Mouse (Mus musculus) layer of hippocampus, adult 11-12 months (tissue): ENCODE measurements around the gene Epb41l3.
"Not testable (repeated sequence)": the region's sequence is repeated elsewhere in the genome, so short reads cannot be mapped to it uniquely, and the experiment has no call there.

ENCODE experiments used
- DNase-seq: peaks from one replicate; pipeline ENCODE4 v3.0.0; 2022; ENCODE audit warnings: low spot score

The Epb41l3 gene

DNA sequence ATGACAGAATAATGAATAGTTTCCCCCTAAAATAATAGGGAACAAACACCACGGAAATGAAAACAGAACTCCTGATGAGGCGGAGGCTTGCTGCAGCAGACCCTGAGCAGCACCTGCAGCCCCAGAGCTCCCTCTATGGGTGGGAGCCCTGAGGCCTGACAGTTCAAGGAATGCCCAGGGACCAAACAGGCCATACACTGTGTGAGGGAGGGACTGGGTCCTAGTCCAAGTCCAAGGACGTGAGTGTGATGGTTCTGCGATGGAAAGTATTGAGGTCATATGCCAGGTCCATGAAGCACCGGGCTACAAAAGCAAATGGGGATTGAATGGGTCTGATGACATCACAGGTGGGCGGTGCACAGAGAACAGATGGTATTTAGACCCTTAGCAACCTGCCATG, 33.7 kb downstream of the Epb41l3 start:
- DNase-seq, result no peak

DNA sequence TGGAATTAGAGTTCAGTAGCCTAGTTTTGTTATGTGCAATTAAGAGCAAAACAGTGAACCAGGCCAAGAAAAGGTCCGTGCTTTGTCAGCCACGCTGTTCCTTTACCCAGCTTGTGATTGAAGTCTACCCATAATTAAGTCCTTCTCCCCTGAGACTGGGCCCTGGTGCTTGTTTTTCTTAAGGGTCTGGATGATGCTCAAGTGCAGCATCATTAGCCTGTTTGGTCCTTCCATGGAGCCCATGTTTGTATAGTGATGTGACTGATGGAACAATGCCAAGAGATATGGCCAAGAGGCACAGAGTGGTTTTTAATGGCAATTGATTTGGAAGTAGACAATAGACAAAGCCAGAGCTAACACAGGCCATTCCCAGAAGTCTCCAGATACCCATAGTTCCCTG, 36.7 kb downstream of the Epb41l3 start:
- no peak for DNase-seq

DNA sequence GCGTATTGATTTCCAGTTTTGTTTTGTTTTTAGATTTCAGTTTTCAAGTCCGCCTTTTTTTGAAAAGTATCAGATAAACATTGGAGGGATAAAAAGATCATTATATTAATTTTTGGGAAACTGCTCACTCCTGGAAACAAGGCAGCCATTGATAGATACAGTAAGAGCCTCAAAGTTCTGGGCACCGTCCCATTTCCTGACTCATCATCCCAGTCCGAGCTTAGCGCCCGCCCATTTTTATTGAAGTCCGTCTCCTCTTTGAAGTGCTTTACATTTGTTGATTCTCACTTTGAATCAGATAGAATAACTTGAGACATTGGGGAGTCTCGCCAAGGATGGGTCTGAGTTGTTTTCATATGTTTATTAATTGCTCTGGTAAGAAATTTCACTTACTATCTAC, 43.7 kb downstream of the Epb41l3 start:
- no peak for DNase-seq

DNA sequence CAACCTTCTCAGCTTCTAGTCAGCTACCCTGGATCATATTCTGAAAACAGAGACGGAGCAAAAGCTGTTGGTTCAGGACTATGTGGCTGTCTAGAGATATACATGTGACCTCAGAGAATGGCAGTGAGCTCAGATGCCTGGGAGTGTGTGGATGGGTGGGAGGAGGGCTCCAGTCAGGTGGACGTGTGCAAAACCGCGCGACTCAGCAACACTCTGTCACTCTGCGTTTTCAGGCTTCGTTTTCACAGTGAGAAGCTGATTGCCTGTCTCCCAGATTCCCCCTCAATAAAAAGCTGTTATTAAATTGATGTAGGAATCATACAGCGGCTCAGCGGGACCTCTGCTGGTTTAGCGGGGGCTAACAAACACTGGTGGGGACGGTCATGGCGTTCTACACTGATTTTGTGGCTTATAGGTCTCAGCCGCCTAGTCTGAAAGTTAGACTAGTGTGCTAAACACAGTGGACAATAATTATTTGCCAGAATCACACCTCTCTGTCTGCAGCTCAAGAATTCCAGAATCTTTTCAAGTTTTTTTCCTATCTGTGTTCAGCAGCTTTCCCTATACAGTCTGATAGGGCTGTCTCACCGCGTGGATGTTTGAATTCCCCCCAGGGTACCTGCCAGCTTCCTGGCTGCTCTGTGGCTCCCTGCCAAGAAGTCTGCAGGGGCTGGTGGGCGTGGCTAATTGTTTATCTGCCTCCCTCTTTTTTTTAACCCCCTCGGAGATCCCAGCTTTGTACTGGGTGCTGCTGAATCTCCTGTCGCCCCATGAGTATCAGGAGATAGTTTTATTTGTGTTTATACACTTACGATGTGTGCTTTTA, 45.3 kb downstream of the Epb41l3 start:
- no peak for DNase-seq

DNA sequence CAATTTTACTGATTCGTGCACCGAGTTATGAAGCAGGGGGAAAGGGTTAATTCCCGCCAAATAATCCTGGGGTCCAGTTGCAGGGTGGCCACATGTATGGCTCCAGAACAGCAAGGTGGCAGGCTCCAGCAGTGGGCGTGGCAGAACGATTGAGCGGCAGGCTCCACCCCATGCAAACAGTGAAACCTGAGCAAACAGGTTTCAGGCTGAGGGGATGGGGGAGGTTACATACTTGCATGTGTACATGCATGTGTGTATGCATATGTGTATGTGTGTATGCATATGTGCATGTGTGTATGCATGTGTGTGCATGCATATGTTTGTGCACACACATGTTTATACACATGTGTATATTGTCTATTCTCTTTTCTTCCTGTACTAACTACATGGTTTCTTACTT, 46.9 kb downstream of the Epb41l3 start:
- DNase-seq, result not testable (repeated sequence)

GRCm38 (mm10) chr17:69127436-69127835, 52.0 kb downstream of the Epb41l3 start:
- DNase-seq, result no peak

GRCm38 (mm10) chr17:69127981-69128380, 52.5 kb downstream of the Epb41l3 start:
- DNase-seq, result no peak

- DNase-seq, result no peak
These were observed 54.0 kb downstream of the Epb41l3 start for GRCm38 (mm10) chr17:69129434-69129833.

GRCm38 (mm10) chr17:69143017-69143416, 67.5 kb downstream of the Epb41l3 start:
- DNase-seq, result no peak

GRCm38 (mm10) chr17:69150826-69151225, 75.3 kb downstream of the Epb41l3 start:
- DNase-seq, result no peak

GRCm38 (mm10) chr17:69151281-69151680, 75.8 kb downstream of the Epb41l3 start:
- no peak for DNase-seq

DNA sequence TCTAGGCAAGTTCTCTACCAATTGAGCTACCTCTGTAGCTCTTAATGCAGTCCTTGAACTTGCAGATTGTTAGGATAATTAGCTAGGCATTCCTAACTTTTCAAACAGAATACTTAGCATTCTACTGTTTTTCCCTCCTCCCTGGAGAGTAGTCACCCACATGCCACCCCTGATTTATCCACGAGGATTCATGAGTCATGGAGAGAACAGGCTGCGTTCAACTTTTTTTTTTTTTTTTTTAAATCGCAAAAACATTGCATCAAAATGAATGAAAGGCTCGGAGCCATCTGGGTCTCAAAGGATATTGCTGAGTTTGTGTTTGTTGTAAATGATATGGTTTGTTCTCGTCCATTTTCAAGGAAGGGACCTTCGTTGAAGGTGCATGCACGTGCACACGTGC, 79.6 kb downstream of the Epb41l3 start:
- peak; percentile 28 for DNase-seq

DNA sequence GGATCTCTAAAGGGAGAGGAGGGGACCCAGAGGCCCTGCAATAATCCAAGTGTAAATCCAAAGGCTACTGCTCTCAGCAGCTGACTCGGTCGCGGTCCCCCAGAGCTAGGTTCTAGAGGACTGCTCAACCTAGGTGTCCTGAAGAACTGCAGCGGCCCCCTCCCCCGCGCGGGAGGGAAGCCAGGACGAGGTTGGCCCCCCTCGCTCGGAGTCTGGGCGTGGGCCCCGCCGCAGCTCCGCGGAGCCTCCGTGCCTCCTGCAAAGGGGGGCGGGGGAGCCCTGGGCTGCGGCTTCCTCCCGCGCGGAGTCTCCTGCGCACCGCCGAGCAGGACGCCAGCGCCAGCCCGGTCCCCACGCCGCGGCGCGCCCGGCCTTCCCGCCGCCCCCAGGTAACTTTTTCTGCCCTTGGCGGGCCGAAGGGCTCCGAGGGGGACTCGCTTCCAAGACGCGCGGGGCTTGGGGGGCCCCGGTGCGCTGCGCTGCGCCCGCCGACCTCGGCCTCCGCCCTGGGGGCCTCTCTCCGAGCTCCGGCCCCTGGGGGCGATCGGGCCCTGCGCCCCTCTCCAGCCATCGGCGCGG, 81.1 kb downstream of the Epb41l3 start:
- peak; percentile 54 for DNase-seq

DNA sequence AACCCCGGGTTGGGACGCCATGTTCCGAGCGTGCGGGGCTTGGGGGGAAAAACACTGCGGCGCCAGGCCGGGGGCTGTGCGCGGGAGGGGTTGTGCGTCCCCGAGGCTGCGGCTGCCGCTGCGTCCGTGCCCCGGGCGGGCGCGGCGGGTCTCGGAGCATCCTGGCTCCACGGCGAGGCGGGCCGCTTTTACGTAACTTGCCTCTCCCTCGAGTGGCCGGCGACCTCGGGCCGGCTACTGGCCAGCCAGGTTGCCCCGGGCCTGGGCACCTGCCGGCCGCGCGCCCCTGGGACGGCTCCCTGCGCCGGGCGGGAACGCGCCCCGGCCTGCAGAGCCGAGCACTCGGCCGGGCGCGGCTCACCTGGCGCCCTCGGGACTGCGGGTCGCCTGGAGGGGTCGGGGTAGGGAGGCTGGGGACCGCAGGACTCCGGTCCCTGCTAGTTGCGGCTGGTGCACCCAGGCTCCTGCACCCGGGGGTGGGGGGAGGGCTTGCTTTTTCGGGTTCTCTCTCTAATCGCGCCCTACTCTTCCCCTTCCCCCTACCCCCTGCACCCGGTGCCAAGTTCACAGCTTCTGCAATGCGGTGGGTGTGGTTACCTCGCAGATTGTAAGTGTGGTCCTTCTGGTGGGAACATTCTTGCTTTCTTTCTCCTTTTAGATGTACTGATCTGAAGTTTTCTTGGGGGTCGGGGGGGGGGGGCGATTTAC, 81.8 kb downstream of the Epb41l3 start:
- no peak for DNase-seq

DNA sequence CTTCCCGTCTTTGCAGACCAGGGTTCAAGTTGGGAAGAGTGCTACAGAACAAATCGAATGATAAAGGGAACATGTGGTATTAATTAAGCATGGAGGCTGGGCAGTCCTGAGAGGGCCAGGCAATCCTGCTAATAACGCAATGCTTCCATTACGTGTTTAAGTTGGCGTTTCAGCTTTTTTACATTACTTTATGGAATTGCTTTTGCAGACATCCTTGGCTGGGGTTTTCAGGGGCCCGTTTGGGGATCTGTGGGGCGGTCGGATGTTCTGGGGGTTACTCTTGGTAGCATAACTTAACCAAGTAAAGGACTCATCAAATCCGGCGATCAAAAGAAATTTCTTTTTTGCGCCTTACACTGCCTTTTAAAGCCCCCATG, 82.3 kb downstream of the Epb41l3 start:
- no peak for DNase-seq

- no peak for DNase-seq
These were observed 83.2 kb downstream of the Epb41l3 start for GRCm38 (mm10) chr17:69158690-69159089.

- no peak for DNase-seq
These were observed 87.2 kb downstream of the Epb41l3 start for GRCm38 (mm10) chr17:69162731-69163130.

DNA sequence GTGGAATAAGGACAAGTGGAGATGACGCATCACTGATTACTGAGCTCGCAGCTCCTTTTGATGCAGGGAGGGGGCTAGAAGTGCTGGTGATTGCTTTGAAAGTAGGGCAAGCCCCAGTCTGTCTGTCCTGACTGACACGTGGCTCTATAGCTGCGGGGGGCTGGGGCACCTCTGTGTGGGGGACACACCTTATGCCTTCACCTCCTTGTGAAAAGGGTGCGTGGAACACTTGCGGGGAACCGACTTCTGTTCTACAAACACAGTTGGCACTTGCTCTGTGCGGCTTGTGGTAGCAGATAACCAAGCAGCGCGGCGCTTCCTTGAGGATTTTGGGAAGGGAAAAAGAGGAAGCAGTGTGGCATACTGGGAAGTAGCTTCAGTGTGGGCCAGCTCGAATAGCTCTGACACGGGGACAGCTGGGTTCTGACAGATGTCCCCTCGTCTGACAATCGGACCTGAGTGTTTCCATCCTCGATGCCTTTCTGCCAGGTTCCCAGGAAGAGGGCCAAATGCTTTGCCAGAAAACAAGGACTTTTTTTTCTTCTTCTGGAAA, 101.5 kb downstream of the Epb41l3 start:
- DNase-seq, result peak; percentile 15

DNA sequence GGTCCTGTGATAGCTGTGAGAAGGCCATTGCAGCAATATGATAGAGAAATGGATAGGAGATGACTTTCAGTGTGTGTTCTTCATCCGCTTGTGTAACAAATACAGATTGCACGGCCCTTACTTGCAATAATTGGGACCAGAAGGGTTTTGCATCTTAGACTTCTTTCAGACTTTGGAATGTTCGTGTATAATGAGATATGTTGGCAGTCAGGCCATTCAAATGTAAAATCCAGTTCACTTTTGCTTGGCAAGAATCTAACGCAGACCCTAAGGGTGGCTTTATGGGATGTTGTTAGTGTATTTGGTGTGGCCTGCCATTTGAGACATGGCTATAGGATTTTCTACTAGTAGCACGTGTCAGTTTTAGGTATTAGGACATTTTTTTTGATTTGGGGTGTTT, 102.5 kb downstream of the Epb41l3 start:
- DNase-seq, result no peak

- peak; percentile 20 for DNase-seq
These were observed 105.5 kb downstream of the Epb41l3 start for GRCm38 (mm10) chr17:69180905-69181559.

- DNase-seq, result no peak
These were observed 106.3 kb downstream of the Epb41l3 start for GRCm38 (mm10) chr17:69181560-69182316.

DNA sequence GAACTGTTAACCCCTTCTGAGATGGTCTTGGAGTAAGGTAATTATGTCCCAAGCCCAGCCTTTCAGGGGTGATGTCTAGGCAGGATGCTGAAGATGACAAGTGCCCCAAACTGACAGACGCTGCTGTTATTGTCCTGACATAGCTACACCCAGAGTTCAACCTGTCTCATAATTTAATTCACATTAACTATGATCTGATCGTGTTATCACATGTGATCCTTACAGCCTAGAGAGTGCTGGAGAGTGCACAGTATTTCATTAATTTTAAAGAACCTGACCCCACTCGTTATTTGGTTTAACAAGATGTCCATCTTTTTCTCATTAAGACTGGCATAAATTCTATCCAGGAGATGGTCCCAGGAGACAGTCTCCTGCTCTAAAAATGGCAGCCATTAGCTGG, 112.3 kb downstream of the Epb41l3 start:
- no peak for DNase-seq
